Mouse (Mus musculus) subcutaneous adipose tissue, adult 2 months (tissue): ENCODE results near the gene Spata32. TPM values are rescaled to one million over a fixed set of nuclear protein-coding genes. Genes with fewer than 3 reads are reported as not detected.

Experiments used
- polyA plus RNA-seq: library from polyadenylated mRNA; depleted of rRNA; stranded (reverse); fragments of >200 nt; gene quantifications from 2 replicates; pipeline ENCODE4 v1.2.3, GENCODE M21; 2012; ENCODE audit warnings: low replicate concordance; rRNA removed

Spata32 gene
- polyA plus RNA-seq = not detected in 2 replicates

GRCm38 (mm10) chr11:103217790-103218516 lies at the start of gene Spata32:
Gene Spata32, minus strand, starts transcription at chr11:103218432.

GRCm38 (mm10) chr11:103267346-103268219 lies 49.4 kb upstream of the Spata32 start, which contains the start of gene Map3k14:
Gene Map3k14, minus strand, starts transcription at chr11:103267472.

GRCm38 (mm10) chr11:103208458-103208857 lies 9.8 kb downstream of the Spata32 start, which contains the start of gene 1700023F06Rik:
Gene 1700023F06Rik, minus strand, starts transcription at chr11:103208558.

GRCm38 (mm10) chr11:103170494-103171285 lies 47.5 kb downstream of the Spata32 start, which contains the start of gene Fmnl1:
Gene Fmnl1, plus strand, starts transcription at chr11:103171107.

Other genes starting within 250 kb of the Spata32 start
- gene Nmt1, start 190.2 kb downstream of the Spata32 start, polyA plus RNA-seq = 62.6 and 79.6 TPM in 2 replicates
- 73.9 and 113 TPM in 2 replicates for gene Dcakd, start 190.1 kb downstream of the Spata32 start, polyA plus RNA-seq
- gene Plcd3, start 116.8 kb downstream of the Spata32 start, polyA plus RNA-seq = 17.3 and 39.0 TPM in 2 replicates
- gene Acbd4, start 116.8 kb downstream of the Spata32 start, polyA plus RNA-seq = 112 and 241 TPM in 2 replicates
- 19.2 and 30.7 TPM in 2 replicates for gene Hexim1, start 102.2 kb downstream of the Spata32 start, polyA plus RNA-seq
- 6.4 and 7.4 TPM in 2 replicates for gene Hexim2, start 86.0 kb downstream of the Spata32 start, polyA plus RNA-seq
- gene Fmnl1, start 47.3 kb downstream of the Spata32 start, polyA plus RNA-seq = 15.2 and 22.9 TPM in 2 replicates
- 0.24 and 0.34 TPM in 2 replicates for gene 1700023F06Rik, start 9.9 kb downstream of the Spata32 start, polyA plus RNA-seq
- 6.4 and 18.6 TPM in 2 replicates for gene Map3k14, start 49.0 kb upstream of the Spata32 start, polyA plus RNA-seq
- gene Arhgap27, start 145.3 kb upstream of the Spata32 start, polyA plus RNA-seq = 24.3 and 30.8 TPM in 2 replicates
- gene Plekhm1, start 194.3 kb upstream of the Spata32 start, polyA plus RNA-seq = 30.4 and 38.8 TPM in 2 replicates